Mouse (Mus musculus): ENCODE measurements around the gene Ascc2.

Gene Ascc2

DNA sequence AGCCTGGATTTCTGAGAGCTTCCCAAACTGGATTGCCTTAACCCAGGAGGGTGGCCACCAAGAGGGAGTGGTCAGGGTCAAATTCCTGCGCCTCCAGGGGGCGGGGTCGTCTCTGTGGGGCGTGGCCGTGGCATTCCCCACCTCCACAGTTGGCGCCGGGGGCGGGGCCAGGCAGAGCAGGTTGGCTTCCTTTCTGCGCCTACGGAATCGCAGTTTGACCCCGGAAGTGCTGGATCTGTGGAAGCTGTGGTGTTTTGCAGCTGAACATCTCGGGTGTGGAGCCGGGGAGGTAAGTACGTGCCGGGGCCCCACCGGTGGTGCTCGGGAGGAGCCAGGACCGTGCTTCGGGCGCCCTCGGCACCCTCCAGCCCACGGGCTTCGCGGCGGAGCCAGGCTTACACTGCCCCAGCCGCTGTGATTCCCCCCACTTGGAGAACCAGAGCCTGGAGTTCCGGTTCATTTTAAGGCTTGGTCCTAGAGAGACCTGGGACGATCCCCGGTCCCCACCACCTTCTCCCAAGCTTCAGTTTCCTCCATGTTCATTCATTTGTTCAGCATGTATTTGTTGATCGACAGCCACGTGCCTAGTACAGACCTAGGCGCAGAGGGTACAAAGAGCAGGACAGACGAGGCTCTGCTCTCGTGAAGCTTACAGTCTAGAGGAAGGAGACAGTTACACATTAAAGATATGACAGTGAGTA lies at the start of gene Ascc2:
Gene Ascc2 (plus strand): TSS at position 214 of the 701 bp plus-strand sequence.
- peak; percentile 64 to 89 for DNase-seq (ENCODE audit: low spot score in 2 of 2)

GRCm38 (mm10) chr11:4591811-4592210 lies 45.7 kb upstream of the Ascc2 start:
- DNase-seq (ENCODE audit: low spot score in 2 of 2) = no peak

DNA sequence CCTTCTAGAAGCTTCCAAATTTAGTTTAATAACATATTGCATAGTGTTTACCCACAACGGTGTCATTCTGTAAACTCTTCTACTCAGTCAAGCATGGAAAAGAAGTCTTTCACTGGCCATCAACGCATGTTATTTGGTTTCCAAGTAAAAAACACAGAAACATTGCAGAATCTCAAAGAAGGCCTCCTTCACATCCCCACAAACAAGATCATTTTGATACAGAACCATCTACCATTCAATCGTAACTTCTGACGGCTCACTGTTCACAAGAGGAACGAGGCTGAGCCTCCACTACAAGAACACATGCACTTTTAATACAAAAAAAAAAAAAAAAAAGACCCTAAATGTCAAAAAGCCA lies 44.1 kb upstream of the Ascc2 start:
- DNase-seq (ENCODE audit: low spot score in 2 of 2) = no peak

DNA sequence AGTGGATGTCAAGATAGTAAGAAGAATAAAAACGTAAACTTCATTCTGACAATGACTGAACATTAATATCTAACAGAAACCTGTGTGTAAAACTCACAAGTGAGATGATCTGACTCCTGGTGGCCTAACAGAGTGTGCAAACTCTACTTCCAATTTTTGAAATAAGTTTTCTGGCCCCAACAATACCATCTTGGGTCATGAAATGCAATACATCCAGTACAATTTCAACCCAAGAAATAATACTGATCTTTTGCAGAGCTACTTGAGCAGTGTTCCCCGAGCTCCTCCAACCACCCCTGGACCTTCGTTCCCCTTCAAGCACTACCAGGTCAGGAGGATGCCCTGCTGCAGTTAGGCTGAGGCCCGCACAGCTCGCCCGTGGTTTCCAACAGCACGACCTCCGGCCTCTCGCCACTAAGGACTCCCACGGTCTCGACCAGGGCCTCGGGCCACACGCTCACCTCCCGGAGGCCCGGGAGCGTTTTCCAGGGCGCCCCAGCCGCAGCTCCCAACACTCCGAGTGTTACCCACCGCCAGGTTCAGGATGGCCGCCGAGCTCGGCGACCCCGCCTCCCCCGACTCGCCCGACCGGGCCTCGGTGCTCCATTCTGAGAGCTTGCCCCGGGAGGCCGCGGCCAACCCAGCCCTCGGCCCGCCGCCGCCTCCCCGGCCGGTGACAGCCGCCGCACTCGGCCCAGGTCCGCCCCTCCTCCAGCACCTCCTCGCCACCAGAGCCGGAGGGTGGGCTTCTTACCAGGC lies 43.5 kb upstream of the Ascc2 start:
- DNase-seq (ENCODE audit: low spot score in 2 of 2) = peak in 1 of 2 experiments; percentile 20

GRCm38 (mm10) chr11:4594608-4595500 lies 42.7 kb upstream of the Ascc2 start, which contains the start of gene Mtmr3:
Gene Mtmr3, minus strand, starts transcription at chr11:4594863.
- DNase-seq (ENCODE audit: low spot score in 2 of 2) = peak; percentile 66 to 92

DNA sequence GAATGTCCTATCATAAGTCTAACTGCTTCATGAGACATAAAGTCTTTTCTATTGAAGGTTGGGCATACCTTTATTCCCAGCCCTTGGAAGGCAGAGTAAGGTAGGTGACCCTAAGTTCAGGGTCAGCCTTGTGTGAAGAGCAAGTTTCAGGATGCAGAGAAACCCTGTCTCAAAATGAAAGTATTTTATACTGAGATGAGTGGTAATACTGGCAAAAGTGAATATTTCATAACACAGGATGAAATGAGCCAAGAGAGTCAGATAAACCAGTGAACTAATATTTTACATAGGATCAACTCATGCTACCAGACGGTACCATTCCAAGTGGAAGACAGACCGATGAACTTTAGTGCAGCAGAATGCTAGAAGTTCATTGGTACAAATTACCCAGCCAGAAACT lies 39.1 kb upstream of the Ascc2 start:
- DNase-seq (ENCODE audit: low spot score in 2 of 2) = no peak

DNA sequence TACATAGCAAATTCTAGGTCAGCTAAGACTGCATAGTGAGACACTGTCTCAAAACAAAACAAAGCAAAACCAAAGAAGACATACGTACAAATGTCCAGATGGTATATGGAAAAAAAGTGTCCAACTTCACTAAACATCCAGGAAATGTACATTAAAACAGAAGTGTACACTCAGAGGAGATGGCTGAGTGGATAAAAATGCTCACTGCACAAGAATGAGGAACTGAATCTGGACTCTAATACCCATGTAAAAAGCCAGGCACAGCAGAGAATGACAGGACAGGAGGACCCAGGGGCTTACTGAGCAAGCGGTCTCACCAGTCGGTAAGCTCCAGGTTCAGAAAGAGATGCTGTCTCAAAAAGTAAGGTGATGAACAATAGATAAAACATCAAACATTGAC lies 37.6 kb upstream of the Ascc2 start:
- DNase-seq (ENCODE audit: low spot score in 2 of 2) = no peak

- no peak for DNase-seq (ENCODE audit: low spot score in 2 of 2)
Measured at GRCm38 (mm10) chr11:4601890-4602289, 35.7 kb upstream of the Ascc2 start.

DNA sequence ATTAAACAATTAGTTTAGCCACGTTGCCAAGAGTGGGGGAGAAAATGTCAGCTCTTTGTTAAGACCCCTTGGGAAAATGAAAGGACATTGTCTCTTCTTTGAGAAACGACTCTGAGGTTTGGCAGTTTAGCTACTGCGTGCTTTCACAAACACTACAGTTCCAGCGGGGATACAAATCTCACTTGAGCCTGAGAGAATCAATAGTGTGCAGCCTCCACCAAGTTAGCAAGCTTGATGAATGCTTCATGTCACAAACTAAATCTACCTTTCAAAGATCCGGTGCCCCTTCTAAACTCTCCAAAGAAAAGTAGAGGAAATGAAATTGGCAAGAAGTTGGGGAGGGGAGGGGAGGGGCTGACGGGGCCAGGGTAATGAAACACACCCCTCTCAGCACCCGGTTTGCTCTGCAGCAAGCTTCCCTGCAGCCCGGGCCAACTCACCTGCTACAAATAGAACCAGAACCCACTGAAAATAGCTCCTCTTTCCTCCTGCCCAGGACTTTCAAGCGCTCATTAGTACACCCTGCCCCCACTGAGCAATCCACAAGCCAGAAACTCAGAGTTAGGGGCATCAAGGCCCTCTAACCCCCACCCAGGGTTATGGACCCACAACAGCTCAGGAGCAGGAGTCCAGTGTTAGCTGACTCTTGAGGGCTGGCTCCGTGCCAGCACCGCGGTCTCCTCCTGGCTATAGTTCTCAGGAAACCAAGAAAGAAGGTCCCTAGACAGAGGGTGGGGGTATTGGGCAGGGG lies 34.7 kb upstream of the Ascc2 start:
- no peak for DNase-seq (ENCODE audit: low spot score in 2 of 2)

GRCm38 (mm10) chr11:4604441-4604840 lies 33.1 kb upstream of the Ascc2 start:
- DNase-seq (ENCODE audit: low spot score in 2 of 2) = no peak

DNA sequence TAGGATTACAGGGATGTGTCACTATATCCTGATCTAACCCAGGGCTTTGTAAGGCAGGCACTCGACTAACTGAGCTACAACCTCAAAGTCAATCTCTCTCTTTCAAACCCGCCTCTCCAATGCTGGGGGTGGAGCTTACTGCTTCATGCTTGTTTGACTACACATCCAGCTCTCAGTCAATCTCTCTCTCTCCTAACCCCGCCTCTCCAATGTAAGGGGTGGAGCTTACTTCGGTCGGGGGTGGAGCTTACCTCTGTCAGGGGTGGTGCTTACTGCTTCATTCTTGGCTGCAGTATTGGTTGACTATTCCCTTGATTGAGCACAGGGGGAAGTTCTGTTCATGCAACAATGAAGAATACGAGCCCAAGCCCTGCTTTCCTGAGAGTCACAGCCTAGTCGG lies 32.1 kb upstream of the Ascc2 start:
- no peak for DNase-seq (ENCODE audit: low spot score in 2 of 2)

DNA sequence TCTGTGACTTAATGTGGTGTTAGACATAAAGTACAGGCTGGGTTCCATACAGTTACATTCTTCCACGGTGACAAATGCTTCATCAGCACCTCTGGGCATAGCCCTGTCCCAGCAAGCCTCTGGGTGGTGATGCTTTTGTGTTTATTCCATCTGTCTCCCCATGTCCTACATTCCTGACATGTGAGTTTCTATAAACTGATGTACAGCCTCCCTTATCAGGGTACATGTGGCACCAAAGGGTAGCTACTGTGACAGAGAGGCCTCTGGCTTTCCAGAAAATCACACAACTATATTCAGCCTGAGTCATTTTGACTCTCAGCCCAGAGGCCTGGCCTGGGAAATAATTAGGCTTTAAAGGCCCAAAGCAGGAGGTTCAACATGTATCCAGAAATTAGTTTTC lies 31.0 kb upstream of the Ascc2 start:
- no peak for DNase-seq (ENCODE audit: low spot score in 2 of 2)

GRCm38 (mm10) chr11:4611904-4612303 lies 25.6 kb upstream of the Ascc2 start:
- DNase-seq (ENCODE audit: low spot score in 2 of 2) = no peak

- DNase-seq (ENCODE audit: low spot score in 2 of 2) = peak in 1 of 2 experiments; percentile 58
Measured at GRCm38 (mm10) chr11:4620017-4620485, 17.5 kb upstream of the Ascc2 start, which contains the start of gene Gm11032. Gene Gm11032, plus strand, starts transcription at chr11:4620067.

DNA sequence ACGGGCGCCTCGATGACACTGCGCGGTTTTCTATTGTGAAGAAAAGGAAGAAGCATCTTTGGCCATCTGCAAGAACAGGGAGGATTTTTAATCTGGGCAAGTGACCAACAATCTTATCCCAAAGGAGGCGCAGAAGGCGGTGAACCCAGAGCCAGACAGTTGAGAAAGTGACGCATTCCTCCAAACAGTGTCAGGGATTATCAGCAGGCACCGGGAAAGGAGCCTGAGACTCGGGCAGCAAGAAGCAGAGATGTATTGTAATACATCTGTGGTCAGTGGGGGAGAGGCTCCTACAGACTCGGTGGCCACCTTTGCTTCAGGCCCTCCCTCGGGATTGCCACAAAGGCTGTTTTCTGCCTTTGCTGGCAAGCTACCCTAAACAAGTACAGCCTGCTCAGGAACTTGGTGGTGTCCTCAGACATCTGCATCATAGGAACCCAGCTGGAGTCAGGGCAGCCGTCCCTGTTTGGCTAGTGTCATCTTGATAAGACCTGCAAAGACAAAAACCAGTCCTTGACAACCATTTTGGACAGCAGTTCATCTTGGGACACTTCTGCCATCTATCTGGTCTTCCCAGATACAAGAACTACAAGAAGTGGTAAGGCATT lies 16.9 kb upstream of the Ascc2 start:
- DNase-seq (ENCODE audit: low spot score in 2 of 2) = peak in 1 of 2 experiments; percentile 20

- DNase-seq (ENCODE audit: low spot score in 2 of 2) = no peak
Measured at GRCm38 (mm10) chr11:4621866-4622265, 15.7 kb upstream of the Ascc2 start.

DNA sequence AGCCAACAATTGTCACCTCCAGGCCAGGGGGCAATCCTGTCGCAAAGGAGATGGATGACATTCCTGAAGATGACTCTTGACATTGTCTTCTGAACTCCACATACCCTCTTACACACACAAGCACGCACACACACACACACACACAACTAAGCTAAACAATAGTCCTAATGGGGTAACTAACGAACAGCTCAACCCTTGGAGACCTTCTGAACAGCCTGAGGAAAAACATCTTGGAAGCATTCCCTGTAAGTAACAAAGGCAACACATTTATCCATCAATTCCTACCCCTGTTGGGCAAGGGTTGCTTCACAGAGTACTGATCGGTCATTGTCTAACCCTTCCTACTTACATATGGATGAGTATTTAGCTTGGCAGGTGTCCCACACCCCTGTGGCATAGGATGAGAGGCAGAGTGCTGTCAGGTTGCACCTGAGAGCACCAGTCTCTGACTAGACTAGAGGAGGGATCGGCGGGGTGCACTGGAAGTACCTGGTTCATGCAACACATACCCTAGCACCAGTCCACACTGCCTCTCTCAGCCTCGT lies 15.0 kb upstream of the Ascc2 start:
- no peak for DNase-seq (ENCODE audit: low spot score in 2 of 2)

- DNase-seq (ENCODE audit: low spot score in 2 of 2) = no peak
Measured at GRCm38 (mm10) chr11:4622997-4623396, 14.6 kb upstream of the Ascc2 start.

GRCm38 (mm10) chr11:4625931-4626330 lies 11.6 kb upstream of the Ascc2 start:
- DNase-seq (ENCODE audit: low spot score in 2 of 2) = no peak

DNA sequence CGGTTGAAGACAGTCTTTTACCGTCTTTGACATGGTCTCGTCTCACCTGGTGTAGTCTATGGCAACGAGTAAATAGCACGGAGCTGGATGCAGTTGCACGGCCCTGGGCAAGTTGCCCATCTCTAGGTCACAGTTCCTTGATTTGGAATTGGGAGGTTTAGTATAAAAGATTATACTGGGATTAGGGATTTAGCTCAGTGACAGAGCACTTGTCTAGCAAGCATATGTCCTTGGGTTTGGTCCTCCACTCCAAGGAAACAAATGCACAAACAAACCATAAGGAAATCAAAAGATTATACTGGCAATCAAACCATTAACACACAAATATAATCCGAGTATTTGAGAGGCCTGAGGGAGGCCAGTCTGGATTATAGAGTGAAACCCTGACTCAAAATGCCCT lies 9.9 kb upstream of the Ascc2 start:
- no peak for DNase-seq (ENCODE audit: low spot score in 2 of 2)

DNA sequence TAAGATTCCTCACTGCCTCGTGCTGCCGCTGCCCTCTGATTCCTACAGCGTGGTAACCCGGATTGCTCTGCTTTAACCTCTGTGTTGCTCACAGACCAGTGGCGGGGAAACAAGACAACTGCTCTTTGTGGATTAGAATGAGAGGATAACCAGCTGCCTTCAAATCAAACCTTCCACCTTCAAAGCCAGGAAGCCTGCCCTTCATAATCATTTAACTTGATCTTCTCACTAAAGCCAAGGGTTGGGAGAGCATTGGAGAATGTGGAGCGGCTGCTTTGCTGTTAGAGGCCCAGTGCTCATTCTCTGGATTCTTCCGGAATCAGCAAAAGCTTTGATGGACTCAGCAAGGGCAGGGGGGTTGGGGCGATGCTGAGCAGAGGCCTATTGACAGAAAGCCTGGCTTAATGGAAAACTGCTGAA lies 7.7 kb upstream of the Ascc2 start:
- no peak for DNase-seq (ENCODE audit: low spot score in 2 of 2)

Data from left cerebral cortex, adult 9 months (tissue).